Mouse (Mus musculus): ENCODE measurements around the gene Clcn3. TPM values are rescaled to one million over a fixed set of nuclear protein-coding genes. Genes with fewer than 3 reads are reported as not detected.

The Clcn3 gene
- total and polyA plus RNA-seq, 3 experiments, result 21.9 to 37.3 (median 29.2) TPM

- peak; percentile 46; the same call in 1 of the 2 replicates for TF ChIP-seq GABPA (IDR thresholded peaks at IDR 0.05; ENCODE audit: insufficient replicate concordance, low read depth, low read length)
Observed at GRCm38 (mm10) chr8:60982701-60983687, at the start of gene Clcn3 (continued).

GRCm38 (mm10) chr8:60996468-60996867 is 13.4 kb upstream of the Clcn3 start:
- no peak overlapping the region for H3K9ac ChIP-seq (ENCODE audit: insufficient read depth, low read depth)
- no peak for DNase-seq (ENCODE audit: extremely low read depth)

GRCm38 (mm10) chr8:60993639-60993986 is 10.5 kb upstream of the Clcn3 start:
- in situ Hi-C loops (cut with MboI; ENCODE audit: low pct_ligation_motif_present, low pct_unique_long_range_greater_than_20kb, low sequenced_read_pairs) (no loop called here), dilution Hi-C loops (cut with MboI; ENCODE audit: extremely low pct_ligation_motif_present, extremely low pct_unique_long_range_greater_than_20kb, low sequenced_read_pairs) (no loop called here)
- no peak for DNase-seq (ENCODE audit: extremely low read depth)
- H3K9me3 ChIP-seq (replicated peaks; ENCODE audit: low read length), result peaks cover 3% of the 10 kb centered on the region
- H3K4me3 ChIP-seq (replicated peaks in 1 of 3; ENCODE audit: low read depth in 2 of 3, low read length in 2 of 3, poor library complexity in 1 of 3), result peak overlapping the region; percentile 65 to 85 (median 82)
- peaks cover 0 to 3% of the 10 kb centered on the region in 2 experiments for H3K36me3 ChIP-seq (replicated peaks in 1 of 2; ENCODE audit: control insufficient read depth in 1 of 2, insufficient read depth in 1 of 2, low read length in 1 of 2)
- TF ChIP-seq RCOR1 (conservative IDR thresholded peaks at IDR 0.05; ENCODE audit: low read depth, low read length), result no peak
- no peak for TF ChIP-seq E2F4 (IDR thresholded peaks at IDR 0.05; ENCODE audit: insufficient replicate concordance, low read depth, low read length)
- TF ChIP-seq JUN (IDR thresholded peaks at IDR 0.05; ENCODE audit: insufficient read depth, low read depth, low read length), result no peak
- H3K27me3 ChIP-seq (replicated peaks), result no peaks in the 10 kb centered on the region
- 0 out of 2 replicates have a peak overlapping the region, but pooled peaks have one; percentile 54 for H3K27ac ChIP-seq (ENCODE audit: insufficient read depth, low read depth)
- peaks cover 2 to 22% of the 10 kb centered on the region in 2 experiments for H3K4me1 ChIP-seq (ENCODE audit: control insufficient read depth in 1 of 2, insufficient read depth in 2 of 2)
- H3K79me2 ChIP-seq (replicated peaks; ENCODE audit: control insufficient read depth, extremely low read depth, insufficient read depth, poor library complexity, severe bottlenecking), result no peaks in the 10 kb centered on the region
- H3K4me2 ChIP-seq (ENCODE audit: insufficient read depth, low read depth, poor library complexity, severe bottlenecking), result peak overlapping the region; percentile 45; the same call in 1 of the 2 replicates
- H3K9ac ChIP-seq (ENCODE audit: insufficient read depth, low read depth), result peak overlapping the region; percentile 55

More at GRCm38 (mm10) chr8:60996468-60996867, 13.4 kb upstream of the Clcn3 start:
- Histone ChIP-seq H3K27ac (ENCODE audit: insufficient read depth, low read depth) (no peak overlapping the region), H3K4me2 (ENCODE audit: insufficient read depth, low read depth, poor library complexity, severe bottlenecking) (no peak overlapping the region), H3K27me3 (replicated peaks) (no peaks in the 10 kb centered on the region), H3K79me2 (replicated peaks; ENCODE audit: control insufficient read depth, extremely low read depth, insufficient read depth, poor library complexity, severe bottlenecking) (no peaks in the 10 kb centered on the region), H3K36me3 (replicated peaks in 1 of 2; ENCODE audit: control insufficient read depth in 1 of 2, insufficient read depth in 1 of 2, low read length in 1 of 2) (peaks cover 0 to 3% of the 10 kb centered on the region in 2 experiments), H3K9me3 (replicated peaks; ENCODE audit: low read length) (peaks cover 5% of the 10 kb centered on the region), H3K4me3 (replicated peaks in 1 of 3; ENCODE audit: low read depth in 2 of 3, low read length in 2 of 3, poor library complexity in 1 of 3) (no peak overlapping the region), H3K4me1 (ENCODE audit: control insufficient read depth in 1 of 2, insufficient read depth in 2 of 2) (peaks cover 2 to 22% of the 10 kb centered on the region in 2 experiments)
- dilution Hi-C loops (cut with MboI; ENCODE audit: extremely low pct_ligation_motif_present, extremely low pct_unique_long_range_greater_than_20kb, low sequenced_read_pairs) (no loop called here), in situ Hi-C loops (cut with MboI; ENCODE audit: low pct_ligation_motif_present, low pct_unique_long_range_greater_than_20kb, low sequenced_read_pairs) (no loop called here)
- no peak for TF ChIP-seq MXI1 (IDR thresholded peaks at IDR 0.05; ENCODE audit: low read depth, low read length)
- TF ChIP-seq JUN (IDR thresholded peaks at IDR 0.05; ENCODE audit: insufficient read depth, low read depth, low read length), result no peak
- no peak for TF ChIP-seq CHD2 (IDR thresholded peaks at IDR 0.05; ENCODE audit: low read length)
- TF ChIP-seq MYC (IDR thresholded peaks at IDR 0.05; ENCODE audit: low read depth, low read length), result no peak
- TF ChIP-seq USF1 (IDR thresholded peaks at IDR 0.05; ENCODE audit: low read depth, low read length), result no peak
- no peak for TF ChIP-seq POLR2A (IDR thresholded peaks at IDR 0.05; ENCODE audit: low read depth, low read length)
- no peak for TF ChIP-seq RCOR1 (conservative IDR thresholded peaks at IDR 0.05; ENCODE audit: low read depth, low read length)
- TF ChIP-seq NRF1 (IDR thresholded peaks at IDR 0.05; ENCODE audit: low read depth, low read length), result no peak
- no peak for TF ChIP-seq JUND (conservative IDR thresholded peaks at IDR 0.05; ENCODE audit: low read depth, low read length)
- no peak for TF ChIP-seq BHLHE40 (IDR thresholded peaks at IDR 0.05; ENCODE audit: low read depth, low read length)

Measured in CH12.LX (cell line).